Mouse (Mus musculus) stomach, postnatal 0 days (tissue): ENCODE data around the gene Cadps.

Source experiments
- CTCF ChIP-seq: IDR thresholded peaks from 2 replicates; pipeline ENCODE4 v1.5.1; 2016; ENCODE audit warnings: antibody characterized with exemption, low read depth, mild to moderate bottlenecking, moderate library complexity
- EP300 ChIP-seq: optimal IDR thresholded peaks from 2 replicates; pipeline ENCODE3; 2016; ENCODE audit warnings: antibody characterized with exemption

GRCm38 (mm10) chr14:12346865-12347600 is 475.8 kb downstream of the Cadps start:
- no peak for TF ChIP-seq CTCF
- TF ChIP-seq EP300, result no peak
